Mouse (Mus musculus): Measurements from ENCODE around the gene Emc3.

- TF ChIP-seq CTCF (conservative IDR thresholded peaks at IDR 0.05; ENCODE audit: low read length) (no peak), NANOG (IDR thresholded peaks at IDR 0.05; ENCODE audit: borderline replicate concordance, low read length) (no peak)
These were observed 28.3 kb upstream of the Emc3 start for GRCm38 (mm10) chr6:113559736-113560135.

Data from E14TG2a.4 (cell line).